Mouse (Mus musculus): ENCODE data around the gene Atf5. TPM values are rescaled to one million over a fixed set of nuclear protein-coding genes. Genes with fewer than 3 reads are reported as not detected.

Atf5 gene
- polyA plus RNA-seq, 1 experiment from 2014 or later, result 5.4 TPM

DNA sequence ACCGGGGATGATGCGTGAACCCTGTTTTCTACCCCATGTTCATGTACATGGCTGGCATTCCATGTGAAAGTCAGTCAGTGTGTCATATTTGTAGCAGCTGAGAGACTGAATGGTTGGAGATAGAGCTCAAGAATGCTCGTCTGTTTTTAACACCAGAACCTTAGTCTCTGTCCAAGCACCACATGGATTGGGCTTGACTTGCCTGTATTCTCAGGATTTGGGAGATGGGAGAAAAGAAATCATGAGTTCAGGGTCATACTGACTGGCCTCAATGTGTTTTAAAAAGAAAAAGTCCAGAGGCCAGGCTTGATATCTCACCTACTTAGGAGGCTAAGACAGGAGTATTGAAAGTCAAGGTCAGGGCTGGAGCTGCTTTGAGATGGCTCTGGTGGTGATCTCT is 983 bp upstream of the Atf5 start:
- ATAC-seq, result no peak
- Histone ChIP-seq H3K4me1 (replicated peaks) (peaks cover 58% of the 10 kb centered on the region), H3K9me3 (no peaks in the 10 kb centered on the region), H3K9ac (replicated peaks) (peak overlapping the region; percentile 92), H3K36me3 (no peaks in the 10 kb centered on the region), H3K27ac (no peak overlapping the region), H3K27me3 (no peaks in the 10 kb centered on the region), H3K4me2 (replicated peaks) (peak overlapping the region; percentile 83), H3K4me3 (replicated peaks) (peak overlapping the region; percentile 90)
- 36% methylated on average over 3 of the region's 3 CpGs for WGBS

DNA sequence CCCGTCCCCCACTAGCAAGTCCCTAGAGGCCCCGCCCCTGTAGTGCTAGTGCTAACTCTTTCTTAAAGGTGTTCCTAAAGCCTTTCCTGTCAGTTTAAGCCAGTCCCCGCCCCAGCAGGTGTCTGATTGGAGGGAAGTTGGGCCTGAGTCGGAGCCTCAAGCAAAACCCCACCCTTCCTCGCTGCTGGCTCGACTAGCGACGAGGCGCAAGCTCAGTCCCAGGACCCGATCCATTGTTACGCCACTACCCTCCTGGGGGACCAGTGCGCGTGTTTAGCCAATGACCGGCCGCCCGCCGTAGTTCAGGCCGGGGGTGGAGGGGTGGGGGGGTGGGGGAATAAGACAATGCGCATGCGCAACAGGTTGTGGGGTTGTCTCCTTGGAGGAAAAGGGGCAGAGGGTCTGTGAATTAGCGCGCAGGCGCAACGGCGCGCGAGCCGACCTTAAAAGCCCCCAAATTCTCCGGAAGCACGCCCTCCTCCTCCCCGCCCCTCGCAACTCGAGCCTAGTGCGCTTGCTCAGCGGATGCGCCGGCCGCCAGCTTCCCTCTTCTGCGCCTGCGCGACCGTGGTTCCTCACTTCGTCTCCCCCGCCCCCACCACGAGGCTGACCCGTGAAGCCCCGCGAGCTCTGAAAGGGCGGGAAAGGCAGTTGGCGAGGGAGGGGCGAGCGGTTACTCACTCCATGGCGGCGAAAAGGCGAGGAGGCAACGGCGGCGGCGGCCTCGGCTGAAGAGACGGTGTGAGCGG is 563 bp downstream of the Atf5 start, which contains the start of the genes Nup62 and Il4i1:
Nup62 (plus strand) TSS at position 368 of the 749 bp plus-strand sequence.
Il4i1 (plus strand) TSS at position 667 of the 749 bp plus-strand sequence.
- peaks cover 49% of the 10 kb centered on the region for H3K4me1 ChIP-seq (replicated peaks)
- peak within 1 kb of the TSS; percentile 90 for H3K4me3 ChIP-seq (replicated peaks)
- peaks cover 5% of the 10 kb centered on the region for H3K36me3 ChIP-seq
- peak within 1 kb of the TSS; percentile 92 for H3K9ac ChIP-seq (replicated peaks)
- no peaks in the 10 kb centered on the region for H3K27me3 ChIP-seq
- under 1% methylated on average over 62 of the region's 62 CpGs for WGBS
- peak within 1 kb of the TSS; percentile 83 for H3K4me2 ChIP-seq (replicated peaks)
- no peaks in the 10 kb centered on the region for H3K9me3 ChIP-seq
- peak; percentile 96 for ATAC-seq
- peak within 1 kb of the TSS; percentile 93 for H3K27ac ChIP-seq

DNA sequence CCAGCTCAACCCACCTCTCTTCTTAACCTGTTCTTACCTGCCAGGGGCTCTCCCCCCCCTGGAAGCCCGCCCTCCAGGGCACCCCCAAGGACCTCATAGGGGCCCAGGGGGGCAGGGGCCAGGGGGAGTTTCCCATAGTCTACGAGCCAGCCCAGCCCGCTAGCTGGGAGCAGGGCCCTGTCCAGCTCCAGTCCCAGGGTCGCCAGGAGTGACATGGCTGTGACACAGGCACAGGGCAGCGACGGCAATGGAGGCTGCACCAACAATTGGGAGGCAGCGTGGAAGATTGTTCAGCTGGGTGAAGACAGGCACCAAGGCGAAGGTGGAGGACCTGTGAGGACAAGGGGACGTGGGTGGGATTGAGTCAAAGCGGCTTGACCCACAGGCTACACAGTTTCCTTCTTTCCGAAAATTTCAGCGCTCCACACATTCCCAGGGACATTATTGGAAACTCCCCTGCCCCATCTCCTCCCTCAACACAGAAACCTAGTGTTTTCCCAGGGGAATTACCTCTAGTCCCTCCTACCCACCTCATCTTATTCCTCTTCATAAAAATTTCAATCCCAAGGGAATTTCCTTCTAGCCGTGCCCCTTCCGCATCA is 1.4 kb downstream of the Atf5 start:
- Histone ChIP-seq H3K9me3 (no peaks in the 10 kb centered on the region), H3K4me1 (replicated peaks) (peaks cover 41% of the 10 kb centered on the region), H3K4me3 (replicated peaks) (peak overlapping the region; percentile 90), H3K4me2 (replicated peaks) (peak overlapping the region; percentile 83), H3K36me3 (peaks cover 5% of the 10 kb centered on the region), H3K27me3 (no peaks in the 10 kb centered on the region), H3K27ac (peak overlapping the region; percentile 93), H3K9ac (replicated peaks) (peak overlapping the region; percentile 44; the same call in 1 of the 2 replicates)
- 27% methylated on average over 14 of the region's 14 CpGs for WGBS
- peak; percentile 21 for ATAC-seq

DNA sequence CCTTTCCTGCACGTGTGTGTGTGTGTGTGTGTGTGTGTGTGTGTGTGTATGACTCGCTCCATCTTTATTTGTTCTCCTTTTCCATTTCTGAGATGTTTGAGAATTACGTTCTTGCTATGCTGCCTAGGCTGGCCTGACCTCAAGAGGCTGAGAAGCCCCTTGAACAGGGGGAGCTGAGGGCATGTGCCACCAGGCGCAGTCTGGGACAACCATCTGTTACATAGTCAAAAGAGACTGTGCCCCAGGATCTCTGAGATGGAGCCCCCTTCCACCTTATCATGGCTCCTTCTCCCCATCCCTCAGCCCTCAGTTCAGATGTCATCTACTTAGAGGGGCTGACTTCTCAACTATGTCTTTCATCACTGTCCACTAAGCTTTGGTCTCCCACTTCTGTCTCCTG is 2.0 kb downstream of the Atf5 start:
- peaks cover 34% of the 10 kb centered on the region for H3K4me1 ChIP-seq (replicated peaks)
- ATAC-seq, result no peak
- no peak overlapping the region for H3K9ac ChIP-seq (replicated peaks)
- 93% methylated on average over 4 of the region's 4 CpGs for WGBS
- no peaks in the 10 kb centered on the region for H3K27me3 ChIP-seq
- H3K9me3 ChIP-seq, result no peaks in the 10 kb centered on the region
- no peak overlapping the region for H3K27ac ChIP-seq
- H3K36me3 ChIP-seq, result peaks cover 5% of the 10 kb centered on the region
- H3K4me3 ChIP-seq (replicated peaks), result no peak overlapping the region
- H3K4me2 ChIP-seq (replicated peaks), result peak overlapping the region; percentile 83

DNA sequence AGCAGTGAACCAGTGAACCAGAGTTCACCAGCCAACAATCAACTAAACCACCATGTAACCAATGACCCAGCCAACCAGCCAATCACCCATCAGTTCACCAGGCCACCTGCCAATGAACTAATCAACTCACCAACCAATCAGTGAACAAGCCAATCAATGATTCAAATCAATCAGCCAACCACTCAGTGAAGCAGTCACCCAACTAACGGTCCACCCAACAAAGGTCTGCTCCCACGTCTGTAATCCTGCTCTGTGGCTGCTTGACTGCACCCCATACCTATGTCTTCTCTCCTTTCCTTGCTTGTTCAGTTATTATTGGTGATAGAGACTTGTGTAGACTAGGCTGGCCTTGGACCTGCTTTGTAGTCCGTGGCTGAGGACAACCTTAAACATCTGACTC is 2.5 kb downstream of the Atf5 start:
- no peaks in the 10 kb centered on the region for H3K27me3 ChIP-seq
- H3K9ac ChIP-seq (replicated peaks), result no peak overlapping the region
- H3K27ac ChIP-seq, result no peak overlapping the region
- ATAC-seq, result no peak
- peaks cover 30% of the 10 kb centered on the region for H3K4me1 ChIP-seq (replicated peaks)
- no peaks in the 10 kb centered on the region for H3K9me3 ChIP-seq
- 92% methylated on average over 3 of the region's 3 CpGs for whole genome bisulfite sequencing
- peaks cover 5% of the 10 kb centered on the region for H3K36me3 ChIP-seq
- H3K4me2 ChIP-seq (replicated peaks), result no peak overlapping the region
- H3K4me3 ChIP-seq (replicated peaks), result no peak overlapping the region

DNA sequence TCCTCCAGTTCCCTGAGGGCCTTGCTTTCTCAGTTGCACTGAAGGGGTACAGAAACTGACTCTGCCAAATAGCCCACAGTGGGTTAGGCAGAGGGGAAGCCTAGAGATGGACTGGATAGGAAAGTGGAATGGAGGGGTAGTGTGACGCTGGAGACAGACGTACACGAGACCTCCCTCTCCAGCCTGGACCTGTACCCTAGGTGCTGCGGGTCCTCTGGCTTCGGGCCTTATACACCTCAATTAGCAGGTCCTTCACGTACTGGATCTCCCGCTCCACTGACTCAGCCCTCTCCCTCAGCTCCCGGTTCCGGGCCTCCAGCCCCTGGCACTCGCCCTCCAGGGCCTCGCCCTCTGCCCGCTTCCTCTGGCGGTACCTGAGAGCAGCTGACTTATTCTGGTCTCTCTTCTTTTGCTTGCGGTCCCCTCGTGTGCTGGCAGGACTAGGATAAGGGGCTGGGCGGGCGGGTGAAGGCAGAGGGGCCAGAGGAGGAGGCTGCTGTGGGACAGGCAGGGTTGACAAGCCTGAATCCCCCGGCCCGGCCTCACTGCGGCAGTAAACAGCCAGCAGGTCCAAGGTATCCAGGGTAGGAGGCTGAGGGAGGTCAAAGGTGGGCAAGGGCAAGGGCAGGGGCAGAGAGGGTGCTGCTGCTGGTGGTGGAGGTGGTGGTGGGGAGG is 3.7 kb downstream of the Atf5 start:
- WGBS, result 91% methylated on average over 20 of the region's 20 CpGs
- H3K27ac ChIP-seq, result no peak overlapping the region
- H3K9me3 ChIP-seq, result no peaks in the 10 kb centered on the region

DNA sequence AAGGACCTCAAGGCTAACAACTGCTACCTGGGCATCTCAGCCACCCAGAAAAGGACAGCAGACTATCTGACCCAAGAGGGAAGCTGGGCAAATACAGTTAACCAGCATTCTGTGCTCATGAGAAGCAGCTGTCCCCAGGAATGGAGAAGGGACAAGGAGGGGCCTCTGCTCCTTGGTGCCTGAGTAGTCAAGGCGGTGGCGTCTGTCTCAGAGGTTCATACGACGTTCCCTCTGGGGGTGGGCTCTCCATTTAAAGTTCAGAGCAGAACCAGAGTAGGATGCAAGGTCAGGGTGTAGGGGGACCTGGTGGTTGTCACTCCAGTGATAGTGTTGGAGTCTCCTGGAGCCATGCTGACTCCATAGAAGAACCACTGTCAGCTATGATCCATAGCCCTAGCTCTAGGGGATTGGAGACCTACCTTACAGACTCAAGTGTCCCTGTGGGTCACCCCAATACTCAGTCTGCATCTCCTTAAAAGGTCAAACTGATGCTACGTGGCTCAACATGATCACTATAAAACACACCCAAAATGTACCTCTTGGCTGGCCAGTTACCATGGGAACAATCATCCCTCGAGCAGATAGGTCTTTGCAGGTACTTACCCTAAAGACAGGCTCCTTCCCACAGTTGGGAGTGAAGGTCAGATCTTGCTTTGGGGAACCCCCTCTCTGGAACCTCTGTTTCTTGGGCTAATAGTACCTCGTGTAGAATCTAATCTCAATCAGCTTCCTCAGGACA is 5.5 kb downstream of the Atf5 start:
- no peak for ATAC-seq
- 92% methylated on average over 7 of the region's 7 CpGs for WGBS

More for the DNA sequence above, 3.7 kb downstream of the Atf5 start:
- ATAC-seq, result no peak
- peaks cover 5% of the 10 kb centered on the region for H3K36me3 ChIP-seq
- H3K4me1 ChIP-seq (replicated peaks), result peaks cover 18% of the 10 kb centered on the region
- no peak overlapping the region for H3K9ac ChIP-seq (replicated peaks)
- no peaks in the 10 kb centered on the region for H3K27me3 ChIP-seq
- H3K4me2 ChIP-seq (replicated peaks), result no peak overlapping the region
- no peak overlapping the region for H3K4me3 ChIP-seq (replicated peaks)

DNA sequence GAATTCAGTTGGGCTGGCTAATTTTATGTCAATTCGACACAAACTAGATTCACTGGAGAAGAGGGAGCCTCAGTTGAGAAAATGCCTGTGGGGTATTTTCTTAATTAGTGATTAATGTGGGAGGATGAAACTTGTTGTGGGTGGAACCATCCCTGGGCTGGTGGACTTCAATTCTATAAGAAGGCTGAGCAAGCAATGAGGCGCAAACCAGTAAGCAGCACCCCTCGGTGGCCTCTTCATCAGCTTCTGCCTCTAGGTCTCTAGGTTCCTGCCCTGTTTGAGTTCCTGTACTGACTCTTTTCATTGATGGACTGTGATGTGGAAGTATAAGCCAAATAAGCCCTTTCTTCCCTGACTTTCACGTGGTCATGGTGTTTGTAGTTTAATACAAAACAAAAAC is 6.1 kb downstream of the Atf5 start:
- H3K27me3 ChIP-seq, result no peaks in the 10 kb centered on the region
- H3K9me3 ChIP-seq, result no peaks in the 10 kb centered on the region
- WGBS, result 82% methylated on average over 4 of the region's 4 CpGs
- H3K4me3 ChIP-seq (replicated peaks), result no peak overlapping the region
- peaks cover 7% of the 10 kb centered on the region for H3K4me1 ChIP-seq (replicated peaks)
- no peak for ATAC-seq
- H3K4me2 ChIP-seq (replicated peaks), result no peak overlapping the region
- no peak overlapping the region for H3K27ac ChIP-seq
- peaks cover 5% of the 10 kb centered on the region for H3K36me3 ChIP-seq
- H3K9ac ChIP-seq (replicated peaks), result no peak overlapping the region

More for the DNA sequence above, 5.5 kb downstream of the Atf5 start:
- Histone ChIP-seq H3K4me1 (replicated peaks) (peaks cover 8% of the 10 kb centered on the region), H3K4me2 (replicated peaks) (no peak overlapping the region), H3K9ac (replicated peaks) (no peak overlapping the region), H3K9me3 (no peaks in the 10 kb centered on the region), H3K27me3 (no peaks in the 10 kb centered on the region), H3K27ac (no peak overlapping the region), H3K4me3 (replicated peaks) (no peak overlapping the region), H3K36me3 (peaks cover 5% of the 10 kb centered on the region)

DNA sequence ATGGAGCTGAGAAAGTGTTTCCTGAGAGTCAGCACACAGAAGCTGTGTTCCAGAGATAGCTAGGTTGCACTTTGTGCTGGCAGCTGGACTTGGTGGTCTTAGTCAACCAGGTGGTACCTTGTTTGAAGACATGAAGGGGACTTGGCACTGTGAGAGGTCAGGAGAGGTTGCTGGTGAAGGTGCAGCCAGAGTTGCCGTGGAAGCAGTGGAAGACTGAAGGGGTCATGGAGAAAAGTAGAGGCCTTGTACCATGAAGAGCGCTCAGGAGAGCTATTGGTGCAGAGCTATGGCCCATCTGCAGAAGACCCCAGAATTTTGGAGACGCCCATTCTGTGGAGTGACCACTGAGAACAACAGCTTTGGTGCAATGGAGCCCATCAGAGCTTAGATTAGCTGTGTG is 7.0 kb downstream of the Atf5 start:
- ATAC-seq, result no peak
- no peaks in the 10 kb centered on the region for H3K4me1 ChIP-seq (replicated peaks)
- no peak overlapping the region for H3K4me3 ChIP-seq (replicated peaks)
- WGBS, result 91% methylated on average over 3 of the region's 3 CpGs
- no peak overlapping the region for H3K27ac ChIP-seq
- H3K4me2 ChIP-seq (replicated peaks), result no peak overlapping the region
- H3K9ac ChIP-seq (replicated peaks), result no peak overlapping the region
- 0 out of 2 replicates have a peak, but pooled peaks cover 3% of the 10 kb centered on the region for H3K27me3 ChIP-seq
- peaks cover 5% of the 10 kb centered on the region for H3K36me3 ChIP-seq
- no peaks in the 10 kb centered on the region for H3K9me3 ChIP-seq

DNA sequence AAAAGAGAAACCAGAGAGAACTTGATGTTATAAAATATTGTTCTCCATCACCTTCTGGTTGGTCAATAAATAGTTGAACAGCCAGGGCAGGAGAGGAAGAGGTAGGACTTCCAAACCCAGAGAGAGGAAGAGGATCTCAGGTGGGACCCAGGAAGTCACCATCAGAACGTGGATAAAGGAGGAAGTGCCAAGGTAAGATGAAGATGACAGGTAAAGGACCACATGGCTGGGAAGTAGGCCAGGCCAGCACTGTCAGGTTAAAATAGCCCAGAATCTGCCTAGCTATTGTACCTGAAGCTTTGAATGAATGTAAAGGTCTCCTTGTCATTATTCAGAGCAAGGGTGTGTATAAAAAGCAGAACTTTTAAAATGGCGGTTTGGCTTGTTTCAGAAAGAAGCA is 7.5 kb downstream of the Atf5 start:
- 90% methylated on average over 2 of the region's 2 CpGs for WGBS
- H3K27me3 ChIP-seq, result 0 out of 2 replicates have a peak, but pooled peaks cover 3% of the 10 kb centered on the region
- H3K4me3 ChIP-seq (replicated peaks), result no peak overlapping the region
- no peak overlapping the region for H3K27ac ChIP-seq
- peaks cover 5% of the 10 kb centered on the region for H3K36me3 ChIP-seq
- no peaks in the 10 kb centered on the region for H3K4me1 ChIP-seq (replicated peaks)
- no peak for ATAC-seq
- no peak overlapping the region for H3K9ac ChIP-seq (replicated peaks)
- no peaks in the 10 kb centered on the region for H3K9me3 ChIP-seq
- H3K4me2 ChIP-seq (replicated peaks), result no peak overlapping the region

DNA sequence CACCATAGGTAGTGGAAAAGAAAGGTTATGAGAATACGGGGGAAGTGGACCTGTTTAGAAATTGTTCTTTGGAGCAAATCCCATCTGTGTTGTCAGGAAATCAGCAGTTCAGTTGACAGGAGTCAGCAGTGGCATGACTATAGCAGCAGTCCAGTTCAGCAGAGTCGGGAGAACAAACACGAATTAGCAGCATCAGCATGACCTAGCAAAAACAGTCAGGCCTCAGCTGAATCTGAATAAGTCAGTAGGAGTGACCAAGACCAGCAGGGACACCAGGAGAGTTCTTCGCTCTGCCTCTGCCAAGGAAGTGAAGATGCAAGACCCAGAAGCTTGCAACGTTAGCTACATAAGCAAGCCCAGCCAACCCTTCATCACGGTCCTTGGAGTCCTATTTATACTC is 23.7 kb downstream of the Atf5 start:
- Histone ChIP-seq H3K9me3 (0 out of 2 replicates have a peak, but pooled peaks cover 9% of the 10 kb centered on the region), H3K9ac (replicated peaks) (no peak overlapping the region), H3K27me3 (no peaks in the 10 kb centered on the region), H3K36me3 (no peaks in the 10 kb centered on the region), H3K4me2 (replicated peaks) (no peak overlapping the region), H3K27ac (no peak overlapping the region), H3K4me3 (replicated peaks) (no peak overlapping the region), H3K4me1 (replicated peaks) (no peaks in the 10 kb centered on the region)
- no peak for ATAC-seq
- 88% methylated on average over 6 of the region's 6 CpGs for WGBS
